Mouse (Mus musculus): Measurements from ENCODE around the gene Maml1. TPM values are rescaled to one million over a fixed set of nuclear protein-coding genes. Genes with fewer than 3 reads are reported as not detected.

The Maml1 gene
- polyA plus RNA-seq, 1 experiment: 14.1 TPM

- Histone ChIP-seq H3K4me1 (ENCODE audit: control insufficient read depth, insufficient read depth, low read length) (peaks cover 6% of the 10 kb centered on the region), H3K4me3 (ENCODE audit: low read depth, low read length) (no peak overlapping the region), H3K27ac (ENCODE audit: insufficient read depth, low read length) (peak overlapping the region; percentile 21), H3K9ac (ENCODE audit: low read depth, poor library complexity, severe bottlenecking) (0 out of 2 replicates have a peak overlapping the region, but pooled peaks have one; percentile 25), H3K27me3 (ENCODE audit: control insufficient read depth, insufficient read depth, low read length, poor library complexity, severe bottlenecking) (no peaks in the 10 kb centered on the region), H3K9me3 (replicated peaks; ENCODE audit: control insufficient read depth, insufficient read depth, low read length, poor library complexity, severe bottlenecking) (no peaks in the 10 kb centered on the region), H3K36me3 (ENCODE audit: control insufficient read depth, insufficient read depth, low read length, poor library complexity, severe bottlenecking) (no peaks in the 10 kb centered on the region)
- TF ChIP-seq POLR2A (IDR thresholded peaks at IDR 0.05; ENCODE audit: insufficient read depth, low read length) (no peak), CTCF (IDR thresholded peaks at IDR 0.05; ENCODE audit: low read depth, low read length) (no peak), EP300 (IDR thresholded peaks at IDR 0.05; ENCODE audit: insufficient read depth, low read depth, low read length) (0 out of 2 replicates have a peak, but pooled peaks have one; percentile 16)
Observed at GRCm38 (mm10) chr11:50216724-50217366, 75.3 kb downstream of the Maml1 start.

GRCm38 (mm10) chr11:50215633-50216032 lies 76.5 kb downstream of the Maml1 start:
- H3K27me3 ChIP-seq (ENCODE audit: control insufficient read depth, insufficient read depth, low read length, poor library complexity, severe bottlenecking): no peaks in the 10 kb centered on the region
- TF ChIP-seq CTCF (IDR thresholded peaks at IDR 0.05; ENCODE audit: low read depth, low read length) (no peak), POLR2A (IDR thresholded peaks at IDR 0.05; ENCODE audit: insufficient read depth, low read length) (no peak), EP300 (IDR thresholded peaks at IDR 0.05; ENCODE audit: insufficient read depth, low read depth, low read length) (no peak)
- peak overlapping the region; percentile 52 for H3K27ac ChIP-seq (ENCODE audit: insufficient read depth, low read length)
- H3K4me3 ChIP-seq (ENCODE audit: low read depth, low read length): peak overlapping the region; percentile 25
- no peaks in the 10 kb centered on the region for H3K9me3 ChIP-seq (replicated peaks; ENCODE audit: control insufficient read depth, insufficient read depth, low read length, poor library complexity, severe bottlenecking)
- H3K4me1 ChIP-seq (ENCODE audit: control insufficient read depth, insufficient read depth, low read length): peaks cover 6% of the 10 kb centered on the region
- no peaks in the 10 kb centered on the region for H3K36me3 ChIP-seq (ENCODE audit: control insufficient read depth, insufficient read depth, low read length, poor library complexity, severe bottlenecking)
- H3K9ac ChIP-seq (ENCODE audit: low read depth, poor library complexity, severe bottlenecking): peak overlapping the region; percentile 17; the same call in 1 of the 2 replicates

GRCm38 (mm10) chr11:50214631-50215030 lies 77.5 kb downstream of the Maml1 start:
- no peak overlapping the region for H3K27ac ChIP-seq (ENCODE audit: insufficient read depth, low read length)
- H3K9ac ChIP-seq (ENCODE audit: low read depth, poor library complexity, severe bottlenecking): no peak overlapping the region
- no peak for TF ChIP-seq EP300 (IDR thresholded peaks at IDR 0.05; ENCODE audit: insufficient read depth, low read depth, low read length)
- peak; percentile 13 for TF ChIP-seq CTCF (IDR thresholded peaks at IDR 0.05; ENCODE audit: low read depth, low read length)
- peaks cover 6% of the 10 kb centered on the region for H3K4me1 ChIP-seq (ENCODE audit: control insufficient read depth, insufficient read depth, low read length)
- no peaks in the 10 kb centered on the region for H3K9me3 ChIP-seq (replicated peaks; ENCODE audit: control insufficient read depth, insufficient read depth, low read length, poor library complexity, severe bottlenecking)
- no peaks in the 10 kb centered on the region for H3K36me3 ChIP-seq (ENCODE audit: control insufficient read depth, insufficient read depth, low read length, poor library complexity, severe bottlenecking)
- no peaks in the 10 kb centered on the region for H3K27me3 ChIP-seq (ENCODE audit: control insufficient read depth, insufficient read depth, low read length, poor library complexity, severe bottlenecking)
- no peak overlapping the region for H3K4me3 ChIP-seq (ENCODE audit: low read depth, low read length)

GRCm38 (mm10) chr11:50212848-50213758 lies 79.0 kb downstream of the Maml1 start:
- peak; percentile 78 for TF ChIP-seq EP300 (IDR thresholded peaks at IDR 0.05; ENCODE audit: insufficient read depth, low read depth, low read length)
- TF ChIP-seq CTCF (IDR thresholded peaks at IDR 0.05; ENCODE audit: low read depth, low read length): no peak
- no peak for TF ChIP-seq POLR2A (IDR thresholded peaks at IDR 0.05; ENCODE audit: insufficient read depth, low read length)
- H3K9me3 ChIP-seq (replicated peaks; ENCODE audit: control insufficient read depth, insufficient read depth, low read length, poor library complexity, severe bottlenecking): no peaks in the 10 kb centered on the region
- H3K4me3 ChIP-seq (ENCODE audit: low read depth, low read length): peak overlapping the region; percentile 31; the same call in 1 of the 2 replicates
- H3K9ac ChIP-seq (ENCODE audit: low read depth, poor library complexity, severe bottlenecking): no peak overlapping the region
- no peaks in the 10 kb centered on the region for H3K27me3 ChIP-seq (ENCODE audit: control insufficient read depth, insufficient read depth, low read length, poor library complexity, severe bottlenecking)
- peaks cover 6% of the 10 kb centered on the region for H3K4me1 ChIP-seq (ENCODE audit: control insufficient read depth, insufficient read depth, low read length)
- peak overlapping the region; percentile 36 for H3K27ac ChIP-seq (ENCODE audit: insufficient read depth, low read length)
- H3K36me3 ChIP-seq (ENCODE audit: control insufficient read depth, insufficient read depth, low read length, poor library complexity, severe bottlenecking): peaks cover 3% of the 10 kb centered on the region; the same call in 1 of the 2 replicates

- peaks cover 12% of the 10 kb centered on the region for H3K36me3 ChIP-seq (ENCODE audit: control insufficient read depth, insufficient read depth, low read length, poor library complexity, severe bottlenecking)
- no peak for TF ChIP-seq EP300 (IDR thresholded peaks at IDR 0.05; ENCODE audit: insufficient read depth, low read depth, low read length)
- no peak for TF ChIP-seq CTCF (IDR thresholded peaks at IDR 0.05; ENCODE audit: low read depth, low read length)
- TF ChIP-seq POLR2A (IDR thresholded peaks at IDR 0.05; ENCODE audit: insufficient read depth, low read length): no peak
- peak overlapping the region; percentile 36 for H3K27ac ChIP-seq (ENCODE audit: insufficient read depth, low read length)
- H3K27me3 ChIP-seq (ENCODE audit: control insufficient read depth, insufficient read depth, low read length, poor library complexity, severe bottlenecking): no peaks in the 10 kb centered on the region
- H3K4me3 ChIP-seq (ENCODE audit: low read depth, low read length): no peak overlapping the region
- H3K9ac ChIP-seq (ENCODE audit: low read depth, poor library complexity, severe bottlenecking): no peak overlapping the region
- H3K9me3 ChIP-seq (replicated peaks; ENCODE audit: control insufficient read depth, insufficient read depth, low read length, poor library complexity, severe bottlenecking): no peaks in the 10 kb centered on the region
- peaks cover 6% of the 10 kb centered on the region for H3K4me1 ChIP-seq (ENCODE audit: control insufficient read depth, insufficient read depth, low read length)
Observed at GRCm38 (mm10) chr11:50212060-50212739, 79.9 kb downstream of the Maml1 start.

All from ES-Bruce4 (cell line).